Mouse (Mus musculus) CH12.LX (cell line): ENCODE results near the gene Pde4dip.

Experiments
- CTCF ChIP-seq, 2 experiments: IDR thresholded peaks in 1 of 2; conservative IDR thresholded peaks in 1 of 2; 2 replicates each; pipeline ENCODE4 v1.5.1; 2011 to 2012; ENCODE audit warnings: low read depth in 2 of 2, low read length in 2 of 2, improper control_type of control experiment in 1 of 2, inconsistent platforms in 1 of 2, mild to moderate bottlenecking in 1 of 2, moderate library complexity in 1 of 2
- MAX ChIP-seq: IDR thresholded peaks from 2 replicates; pipeline ENCODE4 v1.6.1; 2011; ENCODE audit warnings: low read length, improper control_type of control experiment
- POLR2A ChIP-seq: IDR thresholded peaks from 2 replicates; pipeline ENCODE4 v1.6.1; 2011; ENCODE audit warnings: low read depth, mild to moderate bottlenecking, improper control_type of control experiment, low read length
- TCF12 ChIP-seq: IDR thresholded peaks from 2 replicates; pipeline ENCODE4 v1.6.1; 2014; ENCODE audit warnings: low read depth, mild to moderate bottlenecking, inconsistent platforms, low read length, improper control_type of control experiment
- ZMIZ1 ChIP-seq: IDR thresholded peaks from 2 replicates; pipeline ENCODE4 v1.6.1; 2012; ENCODE audit warnings: low read depth, mild to moderate bottlenecking, inconsistent platforms, low read length, improper control_type of control experiment
- ZNF384 ChIP-seq: IDR thresholded peaks from 2 replicates; pipeline ENCODE4 v1.6.1; 2012; ENCODE audit warnings: low read depth, low read length, improper control_type of control experiment, inconsistent platforms

DNA sequence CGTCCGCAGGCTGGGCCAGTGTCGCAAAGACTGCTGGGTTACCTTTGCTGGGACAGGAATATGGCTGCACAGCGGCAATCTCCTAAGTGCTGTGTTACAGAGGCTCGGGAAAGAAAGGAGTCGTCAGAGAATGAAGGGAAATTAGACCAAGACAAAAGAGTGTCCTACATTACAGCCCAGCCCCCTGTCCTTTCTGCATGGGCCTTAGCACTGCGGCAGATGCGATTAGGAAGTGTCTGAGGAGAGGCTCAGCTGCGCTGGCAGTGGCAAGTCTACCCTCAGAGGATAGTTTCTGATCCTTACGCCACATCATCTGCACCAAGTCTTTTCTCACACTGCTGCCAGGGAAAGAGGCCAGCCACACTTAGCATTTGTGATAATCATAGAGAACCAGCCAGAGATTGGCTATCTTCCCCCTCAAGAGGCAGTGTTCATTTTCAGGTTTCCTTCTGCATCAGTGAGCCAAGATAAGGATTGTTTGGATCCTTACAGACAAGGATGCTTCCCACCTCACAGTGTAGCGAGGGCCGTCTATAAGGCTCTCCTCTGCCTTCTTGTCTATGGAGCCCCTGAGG, 197.0 kb downstream of the Pde4dip start:
- TF ChIP-seq TCF12 = no peak
- TF ChIP-seq MAX = no peak
- no peak for TF ChIP-seq ZNF384
- TF ChIP-seq CTCF (conservative IDR thresholded peaks at IDR 0.05 in 1 of 2, IDR thresholded peaks at IDR 0.05 in 1 of 2; ENCODE audit: low read depth in 2 of 2, low read length in 2 of 2) = no peak
- no peak for TF ChIP-seq POLR2A
- no peak for TF ChIP-seq ZMIZ1
